Mouse (Mus musculus): ENCODE measurements around the gene Aurka. TPM values are rescaled to one million over a fixed set of nuclear protein-coding genes. Genes with fewer than 3 reads are reported as not detected.

Aurka gene
- 112 and 117 TPM in 2 replicates for polyA plus RNA-seq (2015; fragmentation: Nextera tagmentation; extraction: Ambion mirVana)

- Histone ChIP-seq H3K27ac (ENCODE audit: low read length) (peak within 1 kb of the TSS; percentile 93), H3K4me1 (ENCODE audit: insufficient read depth, low read length) (peaks cover 31% of the 10 kb centered on the region), H3K9me3 (ENCODE audit: low read length) (no peaks in the 10 kb centered on the region), H3K36me3 (ENCODE audit: insufficient read depth, low read length) (peaks cover 41% of the 10 kb centered on the region), H3K4me2 (replicated peaks; ENCODE audit: low read depth, low read length) (peak within 1 kb of the TSS; percentile 67), H3K27me3 (ENCODE audit: insufficient read depth, low read length) (no peaks in the 10 kb centered on the region), H3K4me3 (ENCODE audit: low read length) (peak within 1 kb of the TSS; percentile 67), H3K9ac (replicated peaks; ENCODE audit: low read length) (peak within 1 kb of the TSS; percentile 80)
- WGBS = under 1% methylated on average over 66 of the region's 66 CpGs
- peak; percentile 98 for ATAC-seq (ENCODE audit: low FRiP score, low TSS enrichment)
Observed at GRCm38 (mm10) chr2:172370411-172371223, at the start of gene Aurka, which contains the start of gene Cstf1. Gene Aurka, minus strand, starts transcription at chr2:172370535. Gene Cstf1, plus strand, starts transcription at chr2:172370681.

DNA sequence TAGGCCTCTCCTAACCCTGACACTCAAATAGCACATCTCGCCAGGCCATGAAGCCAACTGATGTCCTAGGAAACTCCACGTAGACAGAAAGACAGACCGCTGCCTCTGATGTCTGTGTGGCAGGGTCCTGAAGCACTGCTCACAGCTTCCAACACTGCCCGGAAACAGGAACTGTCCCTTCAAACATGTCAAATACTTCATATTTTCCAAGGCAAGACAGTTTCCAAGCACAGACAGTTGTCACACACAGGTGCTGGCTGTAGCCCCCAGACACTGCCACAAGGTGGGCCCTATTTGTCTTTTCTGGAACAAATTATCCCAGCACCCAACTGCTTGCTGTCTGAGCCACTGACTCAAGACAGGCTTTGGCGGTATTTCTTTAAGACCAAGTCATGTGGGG, 47.9 kb upstream of the Aurka start:
- Histone ChIP-seq H3K4me1 (ENCODE audit: insufficient read depth, low read length) (peaks cover 8% of the 10 kb centered on the region), H3K27me3 (ENCODE audit: insufficient read depth, low read length) (no peaks in the 10 kb centered on the region), H3K4me3 (ENCODE audit: low read length) (no peak overlapping the region), H3K9ac (replicated peaks; ENCODE audit: low read length) (no peak overlapping the region), H3K4me2 (replicated peaks; ENCODE audit: low read depth, low read length) (no peak overlapping the region), H3K9me3 (ENCODE audit: low read length) (no peaks in the 10 kb centered on the region), H3K27ac (ENCODE audit: low read length) (no peak overlapping the region), H3K36me3 (ENCODE audit: insufficient read depth, low read length) (no peaks in the 10 kb centered on the region)
- 88% methylated on average over 5 of the region's 5 CpGs for WGBS
- ATAC-seq (ENCODE audit: low FRiP score, low TSS enrichment) = no peak

GRCm38 (mm10) chr2:172416876-172417275, 46.5 kb upstream of the Aurka start:
- no peak overlapping the region for H3K27ac ChIP-seq (ENCODE audit: low read length)

GRCm38 (mm10) chr2:172416218-172416617, 45.9 kb upstream of the Aurka start:
- H3K27me3 ChIP-seq (ENCODE audit: insufficient read depth, low read length) = no peaks in the 10 kb centered on the region
- 67% methylated on average over 12 of the region's 12 CpGs for WGBS
- H3K4me3 ChIP-seq (ENCODE audit: low read length) = no peak overlapping the region
- H3K4me2 ChIP-seq (replicated peaks; ENCODE audit: low read depth, low read length) = no peak overlapping the region
- ATAC-seq (ENCODE audit: low FRiP score, low TSS enrichment) = no peak
- H3K9ac ChIP-seq (replicated peaks; ENCODE audit: low read length) = no peak overlapping the region
- no peaks in the 10 kb centered on the region for H3K9me3 ChIP-seq (ENCODE audit: low read length)
- peaks cover 20% of the 10 kb centered on the region for H3K4me1 ChIP-seq (ENCODE audit: insufficient read depth, low read length)
- H3K36me3 ChIP-seq (ENCODE audit: insufficient read depth, low read length) = no peaks in the 10 kb centered on the region
- H3K27ac ChIP-seq (ENCODE audit: low read length) = no peak overlapping the region

More at GRCm38 (mm10) chr2:172416876-172417275, 46.5 kb upstream of the Aurka start:
- 81% methylated on average over 5 of the region's 5 CpGs for WGBS
- peaks cover 19% of the 10 kb centered on the region for H3K4me1 ChIP-seq (ENCODE audit: insufficient read depth, low read length)
- H3K36me3 ChIP-seq (ENCODE audit: insufficient read depth, low read length) = no peaks in the 10 kb centered on the region
- H3K9ac ChIP-seq (replicated peaks; ENCODE audit: low read length) = no peak overlapping the region
- no peaks in the 10 kb centered on the region for H3K27me3 ChIP-seq (ENCODE audit: insufficient read depth, low read length)
- no peaks in the 10 kb centered on the region for H3K9me3 ChIP-seq (ENCODE audit: low read length)
- H3K4me3 ChIP-seq (ENCODE audit: low read length) = no peak overlapping the region
- no peak for ATAC-seq (ENCODE audit: low FRiP score, low TSS enrichment)
- H3K4me2 ChIP-seq (replicated peaks; ENCODE audit: low read depth, low read length) = no peak overlapping the region

GRCm38 (mm10) chr2:172413894-172414293, 43.6 kb upstream of the Aurka start:
- Histone ChIP-seq H3K4me2 (replicated peaks; ENCODE audit: low read depth, low read length) (no peak overlapping the region), H3K9ac (replicated peaks; ENCODE audit: low read length) (no peak overlapping the region), H3K9me3 (ENCODE audit: low read length) (no peaks in the 10 kb centered on the region), H3K4me3 (ENCODE audit: low read length) (no peak overlapping the region), H3K4me1 (ENCODE audit: insufficient read depth, low read length) (peaks cover 20% of the 10 kb centered on the region), H3K27me3 (ENCODE audit: insufficient read depth, low read length) (no peaks in the 10 kb centered on the region), H3K27ac (ENCODE audit: low read length) (peak overlapping the region; percentile 67; the same call in 1 of the 2 replicates), H3K36me3 (ENCODE audit: insufficient read depth, low read length) (no peaks in the 10 kb centered on the region)
- 61% methylated on average over 5 of the region's 5 CpGs for WGBS
- no peak for ATAC-seq (ENCODE audit: low FRiP score, low TSS enrichment)

- peak; percentile 77 for ATAC-seq (ENCODE audit: low FRiP score, low TSS enrichment)
- H3K4me1 ChIP-seq (ENCODE audit: insufficient read depth, low read length) = peaks cover 20% of the 10 kb centered on the region
- WGBS = 8% methylated on average over 4 of the region's 4 CpGs
- no peak overlapping the region for H3K9ac ChIP-seq (replicated peaks; ENCODE audit: low read length)
- H3K27ac ChIP-seq (ENCODE audit: low read length) = peak overlapping the region; percentile 67
- H3K4me3 ChIP-seq (ENCODE audit: low read length) = no peak overlapping the region
- H3K27me3 ChIP-seq (ENCODE audit: insufficient read depth, low read length) = no peaks in the 10 kb centered on the region
- no peaks in the 10 kb centered on the region for H3K36me3 ChIP-seq (ENCODE audit: insufficient read depth, low read length)
- H3K4me2 ChIP-seq (replicated peaks; ENCODE audit: low read depth, low read length) = no peak overlapping the region
- no peaks in the 10 kb centered on the region for H3K9me3 ChIP-seq (ENCODE audit: low read length)
Observed at GRCm38 (mm10) chr2:172413273-172413672, 42.9 kb upstream of the Aurka start.

DNA sequence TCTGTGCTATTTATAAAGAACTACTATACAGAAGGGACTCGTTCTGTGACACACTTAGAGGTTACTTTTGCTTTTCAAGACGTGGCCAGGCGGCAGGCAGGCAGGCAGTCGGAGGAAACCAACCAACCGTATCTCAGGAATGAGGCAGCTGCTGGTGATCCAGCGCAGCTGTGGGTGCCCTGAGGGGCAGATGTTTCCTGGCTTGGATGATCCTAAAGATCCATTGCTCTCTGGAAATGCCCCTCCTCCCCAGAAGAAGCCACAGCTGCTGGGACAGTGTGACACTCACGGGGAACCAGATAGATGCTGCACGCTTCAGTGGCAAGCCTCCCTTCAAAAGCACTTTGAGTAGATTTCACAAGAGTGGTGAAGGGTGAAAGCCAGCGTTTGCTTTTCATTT, 42.1 kb upstream of the Aurka start:
- Histone ChIP-seq H3K9me3 (ENCODE audit: low read length) (no peaks in the 10 kb centered on the region), H3K27me3 (ENCODE audit: insufficient read depth, low read length) (no peaks in the 10 kb centered on the region), H3K4me2 (replicated peaks; ENCODE audit: low read depth, low read length) (peak overlapping the region; percentile 31), H3K27ac (ENCODE audit: low read length) (peak overlapping the region; percentile 4; the same call in 1 of the 2 replicates), H3K36me3 (ENCODE audit: insufficient read depth, low read length) (no peaks in the 10 kb centered on the region), H3K9ac (replicated peaks; ENCODE audit: low read length) (no peak overlapping the region), H3K4me1 (ENCODE audit: insufficient read depth, low read length) (peaks cover 20% of the 10 kb centered on the region), H3K4me3 (ENCODE audit: low read length) (no peak overlapping the region)
- 7% methylated on average over 9 of the region's 9 CpGs for WGBS
- peak; percentile 86 for ATAC-seq (ENCODE audit: low FRiP score, low TSS enrichment)

- 88% methylated on average over 11 of the region's 11 CpGs for WGBS
- H3K9me3 ChIP-seq (ENCODE audit: low read length) = no peaks in the 10 kb centered on the region
- H3K4me3 ChIP-seq (ENCODE audit: low read length) = no peak overlapping the region
- H3K9ac ChIP-seq (replicated peaks; ENCODE audit: low read length) = no peak overlapping the region
- H3K27ac ChIP-seq (ENCODE audit: low read length) = no peak overlapping the region
- H3K4me2 ChIP-seq (replicated peaks; ENCODE audit: low read depth, low read length) = no peak overlapping the region
- H3K36me3 ChIP-seq (ENCODE audit: insufficient read depth, low read length) = no peaks in the 10 kb centered on the region
- H3K27me3 ChIP-seq (ENCODE audit: insufficient read depth, low read length) = no peaks in the 10 kb centered on the region
- 0 out of 2 replicates have a peak, but pooled peaks have one; percentile 16 for ATAC-seq (ENCODE audit: low FRiP score, low TSS enrichment)
- H3K4me1 ChIP-seq (ENCODE audit: insufficient read depth, low read length) = peaks cover 20% of the 10 kb centered on the region
Observed at GRCm38 (mm10) chr2:172411091-172411490, 40.8 kb upstream of the Aurka start.

DNA sequence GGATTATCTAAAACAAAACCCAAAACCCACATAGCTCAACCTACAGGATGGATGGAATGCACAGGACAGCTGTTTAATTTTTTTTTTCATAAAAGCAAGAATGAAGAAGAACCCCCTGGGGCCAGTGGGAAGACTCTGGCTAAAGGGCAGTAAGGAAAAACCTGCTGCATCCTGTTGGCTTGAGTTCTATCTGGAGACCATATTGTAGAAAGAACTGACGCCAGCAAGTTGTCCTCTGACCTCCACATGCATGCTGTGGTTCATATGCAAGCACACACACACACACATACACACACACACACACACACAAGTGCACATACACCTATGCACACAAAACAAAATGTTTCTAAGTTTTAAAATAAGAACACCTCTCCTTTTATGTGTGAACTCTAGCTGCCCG, 40.4 kb upstream of the Aurka start:
- Histone ChIP-seq H3K9me3 (ENCODE audit: low read length) (no peaks in the 10 kb centered on the region), H3K9ac (replicated peaks; ENCODE audit: low read length) (no peak overlapping the region), H3K27me3 (ENCODE audit: insufficient read depth, low read length) (no peaks in the 10 kb centered on the region), H3K4me2 (replicated peaks; ENCODE audit: low read depth, low read length) (no peak overlapping the region), H3K27ac (ENCODE audit: low read length) (no peak overlapping the region), H3K4me1 (ENCODE audit: insufficient read depth, low read length) (peaks cover 20% of the 10 kb centered on the region), H3K36me3 (ENCODE audit: insufficient read depth, low read length) (no peaks in the 10 kb centered on the region), H3K4me3 (ENCODE audit: low read length) (no peak overlapping the region)
- 82% methylated on average over 2 of the region's 2 CpGs for WGBS
- ATAC-seq (ENCODE audit: low FRiP score, low TSS enrichment) = no peak

DNA sequence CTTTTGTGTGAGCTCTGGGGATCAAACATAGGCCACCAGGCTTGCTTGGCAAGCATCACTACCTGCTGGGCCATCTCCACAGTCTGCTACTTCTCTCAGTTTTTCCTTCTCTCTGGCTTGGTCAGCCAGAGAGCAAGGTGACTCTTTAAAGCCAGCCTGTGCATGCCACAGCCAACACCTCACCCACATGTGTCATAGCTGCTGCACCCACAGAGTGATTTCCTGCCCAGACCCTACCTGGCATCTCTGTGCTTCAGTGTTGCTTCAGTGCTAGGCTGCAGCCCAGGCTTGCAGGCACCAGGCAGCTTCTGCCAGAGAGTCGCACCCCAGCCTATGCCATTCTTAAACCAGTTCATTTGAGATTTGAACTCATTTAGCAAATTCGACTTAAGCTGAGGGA, 37.2 kb upstream of the Aurka start:
- Histone ChIP-seq H3K36me3 (ENCODE audit: insufficient read depth, low read length) (no peaks in the 10 kb centered on the region), H3K4me3 (ENCODE audit: low read length) (no peak overlapping the region), H3K9me3 (ENCODE audit: low read length) (no peaks in the 10 kb centered on the region), H3K4me1 (ENCODE audit: insufficient read depth, low read length) (peaks cover 5% of the 10 kb centered on the region; the same call in 1 of the 2 replicates), H3K27ac (ENCODE audit: low read length) (no peak overlapping the region), H3K9ac (replicated peaks; ENCODE audit: low read length) (no peak overlapping the region), H3K27me3 (ENCODE audit: insufficient read depth, low read length) (no peaks in the 10 kb centered on the region), H3K4me2 (replicated peaks; ENCODE audit: low read depth, low read length) (no peak overlapping the region)
- WGBS = 77% methylated on average over 2 of the region's 2 CpGs
- no peak for ATAC-seq (ENCODE audit: low FRiP score, low TSS enrichment)
